Mouse (Mus musculus) monocyte, adult 5-6 weeks (primary cell): ENCODE data around the gene Cdh6. TPM values are rescaled to one million over a fixed set of nuclear protein-coding genes. Genes with fewer than 3 reads are reported as not detected.

ENCODE experiments used
- ATAC-seq: fragments of 153-309, 156-312 bp; replicated peaks from 2 replicates; pipeline ENCODE4 v1.8.0; 2017; ENCODE audit warnings: mild to moderate bottlenecking; ENCODE audit not compliant: low TSS enrichment, insufficient number of reproducible peaks, severe bottlenecking, poor library complexity, low FRiP score
- total RNA-seq: library from RNA; stranded (forward); fragments of 200-1000, 200-491, 200-594 nt; gene quantifications from 3 replicates; pipeline ENCODE4 v1.2.3, GENCODE M21; 2017

The Cdh6 gene
- not detected in 3 replicates for total RNA-seq

- ATAC-seq: no peak
Observed at GRCm38 (mm10) chr15:13173071-13173778, at the start of gene Cdh6. TSS of gene Cdh6 (minus strand) at chr15:13173675.

- ATAC-seq: no peak
Observed at GRCm38 (mm10) chr15:13219727-13220454, 46.4 kb upstream of the Cdh6 start.

DNA sequence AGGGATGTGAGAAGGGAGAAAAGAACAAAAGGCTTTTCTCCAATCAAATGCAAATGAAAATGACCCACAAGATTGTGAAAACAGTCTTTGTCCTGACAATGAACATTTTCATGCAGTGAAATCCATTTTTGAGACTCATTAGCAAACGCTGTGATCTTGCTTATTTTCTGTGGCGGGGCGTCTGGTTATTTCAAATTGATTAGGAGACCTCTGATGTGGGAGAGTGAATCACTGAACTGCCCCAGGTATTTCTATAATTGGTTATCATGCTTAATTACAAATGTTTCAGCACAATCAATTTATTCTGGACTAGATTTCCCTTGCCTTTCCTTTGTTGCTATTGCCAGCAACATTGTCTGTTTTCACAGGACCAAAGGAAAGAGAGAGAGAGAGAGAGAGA lies 44.3 kb upstream of the Cdh6 start:
- ATAC-seq: no peak

DNA sequence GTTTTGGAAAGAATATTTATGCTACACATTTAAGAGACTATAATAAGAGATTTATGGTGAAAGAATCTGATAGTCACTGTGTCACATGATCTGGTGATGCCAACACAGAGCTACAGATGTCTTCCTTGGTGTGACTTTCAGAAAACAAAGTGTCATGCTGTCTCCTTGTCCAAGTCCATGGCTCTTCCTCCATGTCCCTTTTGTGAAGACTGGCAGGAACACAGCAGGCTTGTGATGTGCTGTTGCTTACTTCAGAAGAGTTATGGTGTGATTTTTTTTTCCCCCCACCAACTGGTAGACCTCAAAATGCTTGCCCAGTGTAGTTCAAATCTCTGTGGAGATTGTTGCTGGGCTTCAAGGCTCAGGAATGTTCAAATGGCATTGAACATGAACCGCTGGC lies 43.7 kb upstream of the Cdh6 start:
- no peak for ATAC-seq

- ATAC-seq: no peak
Observed at GRCm38 (mm10) chr15:13212956-13213355, 39.5 kb upstream of the Cdh6 start.

DNA sequence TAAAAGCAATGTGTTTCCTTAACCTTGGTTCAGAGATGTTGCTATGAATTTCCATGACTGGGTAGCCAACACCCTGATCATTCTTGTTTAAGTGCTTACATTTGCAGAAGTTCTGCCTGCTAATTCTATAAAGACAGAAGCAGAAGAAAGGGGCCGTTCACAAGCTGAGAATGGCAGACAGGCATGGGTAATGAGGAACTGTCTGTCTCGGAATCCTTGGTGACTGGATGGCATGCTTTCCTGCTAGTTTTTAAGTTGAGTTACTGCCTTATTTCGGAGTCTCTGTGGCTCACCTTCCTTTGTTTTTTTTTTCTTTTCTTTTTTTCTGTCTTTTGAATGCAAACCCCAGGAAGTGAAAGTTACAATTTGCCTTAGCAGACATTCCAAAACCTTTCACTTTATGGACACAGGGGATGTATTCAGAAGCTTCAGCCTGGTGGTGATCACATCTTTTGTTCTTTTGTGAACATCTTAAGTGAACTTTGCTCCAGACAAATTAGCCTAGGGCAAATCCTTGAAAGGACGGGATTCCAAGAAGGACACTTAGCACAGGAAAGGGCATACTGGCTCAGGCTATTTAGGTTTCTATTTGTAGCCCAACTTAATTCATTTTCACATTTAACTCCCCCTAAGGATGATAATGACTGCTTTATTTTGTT lies 38.7 kb upstream of the Cdh6 start:
- ATAC-seq: no peak

DNA sequence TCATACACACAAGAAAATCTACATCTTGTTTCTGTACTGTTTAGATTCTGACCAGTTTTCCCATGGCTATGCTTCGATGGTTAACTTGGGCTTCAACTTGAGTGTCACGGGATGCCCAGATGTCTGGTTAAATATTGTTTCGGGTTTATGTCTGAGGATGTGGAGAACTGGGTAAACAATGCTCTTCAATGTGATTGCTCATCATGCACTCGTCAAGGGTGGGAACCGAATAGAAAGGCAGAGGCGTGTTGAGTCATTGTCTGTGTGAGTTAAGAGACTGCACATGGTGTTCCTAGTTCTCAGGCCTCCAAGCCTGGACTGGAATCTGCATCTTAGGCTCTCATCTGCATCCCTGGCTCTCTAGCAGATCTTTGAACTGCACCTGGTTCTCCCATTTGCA lies 36.7 kb upstream of the Cdh6 start:
- no peak for ATAC-seq

DNA sequence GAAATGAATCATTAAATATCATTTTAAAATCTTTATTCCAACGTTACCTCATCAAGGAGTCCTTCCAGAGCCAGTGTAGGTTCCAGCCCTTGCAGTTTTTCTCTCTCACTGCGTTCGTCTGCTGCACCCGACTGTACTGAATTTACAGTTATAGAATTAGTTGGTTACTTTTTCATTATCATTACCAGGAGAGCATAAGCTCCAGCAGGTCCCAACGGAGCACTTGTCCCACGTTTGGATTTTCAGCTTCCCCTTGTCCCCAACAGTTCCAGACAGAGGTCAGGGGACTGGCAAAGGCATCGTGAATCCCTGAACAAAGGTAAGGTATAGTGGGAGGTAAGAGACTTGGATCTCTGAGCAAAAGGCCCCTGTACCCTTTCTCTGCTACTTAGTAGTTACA lies 35.2 kb upstream of the Cdh6 start:
- no peak for ATAC-seq

DNA sequence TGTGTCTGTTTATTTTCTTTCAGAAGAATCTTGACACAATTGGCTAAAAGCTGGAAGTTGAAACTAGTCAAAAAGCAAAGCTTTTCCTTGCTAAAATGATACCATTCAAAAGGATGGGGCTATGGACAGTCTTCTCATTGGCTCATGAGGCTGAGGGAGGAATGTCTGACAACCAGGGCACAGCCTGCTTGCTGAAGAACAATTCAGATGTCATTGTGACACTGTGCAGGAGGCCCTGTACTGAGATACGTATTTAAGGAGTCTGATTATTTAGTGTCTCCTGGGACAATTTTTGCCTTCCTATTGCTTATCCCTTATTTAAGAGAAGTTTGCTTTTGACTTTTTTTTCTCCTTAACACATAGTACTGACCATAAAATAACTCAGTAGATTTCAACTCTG lies 22.8 kb upstream of the Cdh6 start:
- no peak for ATAC-seq

GRCm38 (mm10) chr15:13194048-13194447 lies 20.6 kb upstream of the Cdh6 start:
- no peak for ATAC-seq

GRCm38 (mm10) chr15:13193076-13193475 lies 19.6 kb upstream of the Cdh6 start:
- ATAC-seq: no peak

GRCm38 (mm10) chr15:13183661-13184060 lies 10.2 kb upstream of the Cdh6 start:
- ATAC-seq: no peak

DNA sequence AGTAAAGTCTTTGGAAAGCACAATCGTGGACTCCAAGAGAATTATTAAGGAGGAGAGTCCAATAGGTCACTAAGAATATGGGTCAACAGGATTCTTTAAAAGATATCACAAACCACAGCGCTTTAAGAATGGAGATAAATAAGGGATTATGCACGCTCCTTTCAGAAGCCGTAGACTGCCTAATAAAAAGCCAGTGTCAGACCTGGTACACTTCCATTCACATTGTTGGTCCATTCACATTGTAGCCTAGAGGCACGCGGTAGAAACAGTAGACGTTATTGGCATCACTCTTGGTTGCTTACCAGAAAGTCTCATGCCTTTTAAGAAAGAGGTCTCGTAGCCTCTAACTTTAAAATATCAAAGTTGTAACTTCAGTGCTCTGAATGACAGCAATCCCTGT lies 8.0 kb upstream of the Cdh6 start:
- no peak for ATAC-seq

- ATAC-seq: no peak
Observed at GRCm38 (mm10) chr15:13181014-13181413, 7.5 kb upstream of the Cdh6 start.

DNA sequence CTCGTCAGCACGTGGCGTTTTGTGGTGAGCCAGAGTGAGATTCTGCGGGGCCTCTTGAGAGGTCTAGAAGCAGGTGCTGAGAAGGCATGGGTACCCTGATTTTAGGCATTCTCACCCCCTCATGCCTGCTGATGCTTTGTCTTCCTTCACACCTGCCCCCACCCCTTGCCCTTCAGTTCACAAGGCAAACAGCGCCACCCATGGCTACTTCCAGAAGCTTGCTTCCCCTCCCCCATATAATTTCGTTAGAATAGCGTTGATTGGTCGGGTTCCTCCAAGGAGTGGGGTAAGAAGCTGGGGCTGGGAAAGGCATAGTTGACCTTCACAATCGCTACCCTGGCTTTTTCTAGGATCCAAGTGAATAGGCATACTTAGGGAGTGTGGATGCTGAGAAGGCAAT lies 2.5 kb upstream of the Cdh6 start:
- ATAC-seq: no peak

DNA sequence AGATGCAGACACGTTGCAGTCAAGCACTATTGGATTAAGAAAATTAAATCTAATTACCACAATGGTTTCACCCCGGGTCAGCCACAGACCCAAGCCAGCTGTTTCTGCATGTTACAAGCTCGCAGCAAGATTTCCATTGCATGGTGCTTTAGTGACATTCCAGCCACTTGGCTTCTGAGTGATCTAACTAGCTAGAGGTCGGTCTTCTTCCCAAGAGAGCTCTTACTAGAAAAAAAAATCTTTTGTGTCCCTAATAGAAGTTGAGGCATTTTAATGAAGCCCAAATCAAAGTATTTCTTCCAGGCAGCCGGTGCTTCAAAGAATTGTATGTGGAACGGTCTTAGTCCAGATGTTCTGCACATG lies 1.1 kb upstream of the Cdh6 start:
- ATAC-seq: no peak

GRCm38 (mm10) chr15:13173840-13174617 lies 554 bp upstream of the Cdh6 start:
- ATAC-seq: no peak

DNA sequence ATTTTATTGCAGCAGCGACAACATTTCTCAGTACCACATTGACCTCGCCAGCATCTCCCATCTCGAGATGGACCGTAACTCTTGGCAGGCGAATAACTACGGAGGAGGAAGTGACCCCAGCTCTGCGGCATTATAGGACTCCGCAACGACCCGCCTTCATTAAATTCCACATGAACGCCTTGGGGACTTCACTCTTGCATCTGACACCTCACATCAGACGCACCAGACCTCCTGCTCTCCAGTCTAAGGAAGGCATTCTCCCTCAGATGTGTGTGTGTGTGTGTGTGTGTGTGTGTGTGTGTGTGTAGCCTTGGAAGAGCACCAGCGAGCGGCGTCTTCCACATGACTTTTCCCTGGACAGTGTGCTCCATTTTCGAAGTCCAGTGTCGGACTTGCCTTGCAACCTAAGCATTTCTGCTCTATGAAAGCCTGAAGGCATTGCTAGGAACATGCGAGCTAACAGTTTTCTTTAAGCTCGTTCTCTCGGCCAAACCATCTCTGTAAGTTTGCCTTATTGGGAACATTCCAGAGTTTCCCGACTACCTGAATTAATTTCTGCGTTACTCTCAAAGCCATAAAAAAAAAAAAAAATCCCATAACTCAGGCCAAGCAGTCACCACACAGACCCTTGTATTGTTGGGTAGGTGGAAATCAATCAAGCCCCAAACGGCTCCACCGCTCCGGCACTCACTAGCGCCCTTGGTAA lies 957 bp downstream of the Cdh6 start:
- no peak for ATAC-seq
